Mouse (Mus musculus) limb, embryonic 10.5 days (tissue): ENCODE results near the gene Klhl28. TPM values are rescaled to one million over a fixed set of nuclear protein-coding genes. Genes with fewer than 3 reads are reported as not detected.

Source experiments
- DNase-seq: peaks from one replicate; pipeline ENCODE4 v3.0.0-alpha.2; 2017; ENCODE audit warnings: low spot score
- H3K27ac ChIP-seq: fragments of 300-500 bp; sonication (generic); 2 replicates; pipeline ENCODE4 v1.5.1; 2016; ENCODE audit warnings: mild to moderate bottlenecking
- H3K27me3 ChIP-seq: fragments of 300-500 bp; sonication (generic); 2 replicates; pipeline ENCODE4 v1.6.1; 2016; ENCODE audit warnings: low read depth, mild to moderate bottlenecking; ENCODE audit not compliant: poor library complexity, severe bottlenecking
- H3K36me3 ChIP-seq: fragments of 300-500 bp; sonication (generic); 2 replicates; pipeline ENCODE4 v1.6.1; 2016; ENCODE audit warnings: mild to moderate bottlenecking, moderate library complexity
- H3K4me1 ChIP-seq: fragments of 300-500 bp; sonication (generic); 2 replicates; pipeline ENCODE4 v1.6.1; 2016
- H3K4me3 ChIP-seq: fragments of 300-500 bp; sonication (generic); 2 replicates; pipeline ENCODE4 v1.5.1; 2016; ENCODE audit warnings: mild to moderate bottlenecking, moderate library complexity
- H3K9me3 ChIP-seq: fragments of 300-500 bp; sonication (generic); replicated peaks from 2 replicates; pipeline ENCODE4 v1.6.1; 2016; ENCODE audit warnings: mild to moderate bottlenecking
- WGBS: fragments of 180-500 bp; shearing (Covaris S2); methylation state at CpG from one replicate; pipeline ENCODE4 v1.1.7; 2016; 5-methylcytosine and 5-hydroxymethylcytosine counted together
- polyA plus RNA-seq: library from polyadenylated mRNA; unstranded; fragments of >200 nt; fragmentation: Nextera tagmentation; extraction: Ambion mirVana; gene quantifications from 2 replicates; pipeline ENCODE4 v1.2.1, GENCODE M21; 2016

Klhl28 gene
- polyA plus RNA-seq, 1 experiment from 2014 or later: 7.7 TPM

- Histone ChIP-seq H3K4me1 (no peaks in the 10 kb centered on the region), H3K9me3 (no peaks in the 10 kb centered on the region), H3K27ac (no peak overlapping the region), H3K4me3 (no peak overlapping the region), H3K36me3 (peaks cover 14% of the 10 kb centered on the region), H3K27me3 (no peaks in the 10 kb centered on the region)
- 87% methylated on average over 2 of the region's 2 CpGs for WGBS
- no peak for DNase-seq
Measured at GRCm38 (mm10) chr12:64937493-64937892, 27.8 kb downstream of the Klhl28 start.

- H3K4me3 ChIP-seq: peak within 1 kb of the TSS; percentile 90
- peak within 1 kb of the TSS; percentile 91 for H3K27ac ChIP-seq
- DNase-seq: peak; percentile 94
- no peaks in the 10 kb centered on the region for H3K27me3 ChIP-seq
- under 1% methylated on average over 74 of the region's 93 CpGs for WGBS
- no peaks in the 10 kb centered on the region for H3K4me1 ChIP-seq
- H3K9me3 ChIP-seq: no peaks in the 10 kb centered on the region
- H3K36me3 ChIP-seq: 0 out of 2 replicates have a peak, but pooled peaks cover 6% of the 10 kb centered on the region
Measured at GRCm38 (mm10) chr12:64917578-64918471, 47.5 kb downstream of the Klhl28 start, which contains the start of gene Gm527. Gene Gm527, plus strand, starts transcription at chr12:64917906.

GRCm38 (mm10) chr12:64916735-64917134, 48.6 kb downstream of the Klhl28 start:
- 0 out of 2 replicates have a peak, but pooled peaks cover 5% of the 10 kb centered on the region for H3K36me3 ChIP-seq

GRCm38 (mm10) chr12:64912996-64913395, 52.3 kb downstream of the Klhl28 start:
- 61% methylated on average over 6 of the region's 6 CpGs for WGBS
- Histone ChIP-seq H3K4me1 (no peaks in the 10 kb centered on the region), H3K27ac (no peak overlapping the region), H3K4me3 (no peak overlapping the region), H3K36me3 (no peaks in the 10 kb centered on the region), H3K27me3 (no peaks in the 10 kb centered on the region), H3K9me3 (no peaks in the 10 kb centered on the region)
- DNase-seq: no peak

More at GRCm38 (mm10) chr12:64916735-64917134, 48.6 kb downstream of the Klhl28 start:
- no peak overlapping the region for H3K4me3 ChIP-seq
- no peaks in the 10 kb centered on the region for H3K4me1 ChIP-seq
- DNase-seq: no peak
- no peaks in the 10 kb centered on the region for H3K27me3 ChIP-seq
- H3K9me3 ChIP-seq: no peaks in the 10 kb centered on the region
- H3K27ac ChIP-seq: no peak overlapping the region

- Histone ChIP-seq H3K27me3 (no peaks in the 10 kb centered on the region), H3K9me3 (no peaks in the 10 kb centered on the region), H3K4me3 (no peak overlapping the region), H3K36me3 (no peaks in the 10 kb centered on the region), H3K4me1 (peaks cover 19% of the 10 kb centered on the region), H3K27ac (0 out of 2 replicates have a peak overlapping the region, but pooled peaks have one; percentile 25)
- DNase-seq: no peak
- 38% methylated on average over 8 of the region's 8 CpGs for WGBS
Measured at GRCm38 (mm10) chr12:64903186-64903585, 62.1 kb downstream of the Klhl28 start.

- Histone ChIP-seq H3K27ac (0 out of 2 replicates have a peak overlapping the region, but pooled peaks have one; percentile 25), H3K27me3 (no peaks in the 10 kb centered on the region), H3K9me3 (no peaks in the 10 kb centered on the region), H3K4me1 (peaks cover 19% of the 10 kb centered on the region), H3K36me3 (no peaks in the 10 kb centered on the region), H3K4me3 (no peak overlapping the region)
- DNase-seq: peak; percentile 79
- WGBS: 10% methylated on average over 8 of the region's 8 CpGs
Measured at GRCm38 (mm10) chr12:64902506-64902905, 62.8 kb downstream of the Klhl28 start.

- Histone ChIP-seq H3K4me3 (no peak overlapping the region), H3K4me1 (peaks cover 5% of the 10 kb centered on the region), H3K9me3 (no peaks in the 10 kb centered on the region), H3K27ac (no peak overlapping the region), H3K36me3 (no peaks in the 10 kb centered on the region), H3K27me3 (no peaks in the 10 kb centered on the region)
- DNase-seq: peak; percentile 75
- 52% methylated on average over 4 of the region's 4 CpGs for WGBS
Measured at GRCm38 (mm10) chr12:64897060-64897730, 68.1 kb downstream of the Klhl28 start.

Other genes starting within 250 kb of the Klhl28 start
- 1.6 and 2.1 TPM in 2 replicates for gene Gm527, start 47.6 kb downstream of the Klhl28 start, polyA plus RNA-seq
- gene Togaram1, start 270 bp upstream of the Klhl28 start, polyA plus RNA-seq: 27.0 and 28.7 TPM in 2 replicates
- 55.4 and 69.3 TPM in 2 replicates for gene Prpf39, start 70.8 kb upstream of the Klhl28 start, polyA plus RNA-seq
- 645 and 699 TPM in 2 replicates for gene Fkbp3, start 108.5 kb upstream of the Klhl28 start, polyA plus RNA-seq
- 16.9 and 17.8 TPM in 2 replicates for gene Fancm, start 110.1 kb upstream of the Klhl28 start, polyA plus RNA-seq
- 75.1 and 87.9 TPM in 2 replicates for gene Mis18bp1, start 207.1 kb upstream of the Klhl28 start, polyA plus RNA-seq